Mouse (Mus musculus) CH12.LX (cell line): ENCODE measurements around the gene Pik3ip1.

Experiments used
- CTCF ChIP-seq, 2 experiments: IDR thresholded peaks in 1 of 2; conservative IDR thresholded peaks in 1 of 2; 2 replicates each; pipeline ENCODE4 v1.5.1; 2011 to 2012; ENCODE audit warnings: low read depth in 2 of 2, low read length in 2 of 2, improper control_type of control experiment in 1 of 2, inconsistent platforms in 1 of 2, mild to moderate bottlenecking in 1 of 2, moderate library complexity in 1 of 2
- E2F4 ChIP-seq: IDR thresholded peaks from 2 replicates; pipeline ENCODE4 v1.6.1; 2011; ENCODE audit warnings: low read depth, low read length, improper control_type of control experiment; ENCODE audit not compliant: insufficient replicate concordance
- EP300 ChIP-seq: IDR thresholded peaks from 2 replicates; pipeline ENCODE4 v1.6.1; 2011; ENCODE audit warnings: low read length, improper control_type of control experiment
- HCFC1 ChIP-seq: IDR thresholded peaks from 2 replicates; pipeline ENCODE4 v1.6.1; 2012; ENCODE audit warnings: low read depth, mild to moderate bottlenecking, inconsistent platforms, low read length, improper control_type of control experiment
- MAX ChIP-seq: IDR thresholded peaks from 2 replicates; pipeline ENCODE4 v1.6.1; 2011; ENCODE audit warnings: low read length, improper control_type of control experiment
- NELFE ChIP-seq: IDR thresholded peaks from 2 replicates; pipeline ENCODE4 v1.6.1; 2011; ENCODE audit warnings: low read depth, low read length, improper control_type of control experiment
- PAX5 ChIP-seq: IDR thresholded peaks from 2 replicates; pipeline ENCODE4 v1.6.1; 2012; ENCODE audit warnings: low read length, inconsistent platforms, mixed read lengths
- POLR2A ChIP-seq: IDR thresholded peaks from 2 replicates; pipeline ENCODE4 v1.6.1; 2011; ENCODE audit warnings: low read depth, mild to moderate bottlenecking, improper control_type of control experiment, low read length
- SIN3A ChIP-seq: IDR thresholded peaks from 2 replicates; pipeline ENCODE4 v1.6.1; 2012; ENCODE audit warnings: low read length, improper control_type of control experiment, inconsistent platforms
- UBTF ChIP-seq: IDR thresholded peaks from 2 replicates; pipeline ENCODE4 v1.6.1; 2012; ENCODE audit warnings: low read depth, mild to moderate bottlenecking, inconsistent platforms, low read length, improper control_type of control experiment, moderate library complexity
- USF2 ChIP-seq: conservative IDR thresholded peaks from 2 replicates; pipeline ENCODE4 v1.6.1; 2011; ENCODE audit warnings: low read depth, low read length, improper control_type of control experiment

- TF ChIP-seq E2F4 (no peak), CTCF (conservative IDR thresholded peaks at IDR 0.05 in 1 of 2, IDR thresholded peaks at IDR 0.05 in 1 of 2; ENCODE audit: low read depth in 2 of 2, low read length in 2 of 2) (no peak), POLR2A (no peak), HCFC1 (no peak), USF2 (no peak), MAX (no peak), NELFE (no peak), PAX5 (no peak), UBTF (no peak), SIN3A (no peak), EP300 (no peak)
These were observed 49.2 kb downstream of the Pik3ip1 start for GRCm38 (mm10) chr11:3379427-3379826.
